In genomic region chr7:103815085-103815484, GRCm38 (mm10) we compare ENCODE assay signal across 31 mouse cellular contexts. TPM values are rescaled to one million over a fixed set of nuclear protein-coding genes. Genes with fewer than 3 reads are reported as not detected.
A peak's percentile ranks its signal among the peaks of the same experiment; 100 is the strongest.
DNase-seq lines count a peak whose midpoint lies in the region; ATAC-seq and TF ChIP-seq lines count a peak whose summit lies in the region.
"Not testable (repeated sequence)": the region's sequence is repeated elsewhere in the genome, so short reads cannot be mapped to it uniquely, and the experiment has no call there.
"Had no signal": no experiment of that assay in that cellular context is flagged by ENCODE, and none has a peak within 500 bp of the region (broad histone marks: within the 10 kb centered on the region; RNA-seq: fewer than 3 reads in every experiment).

No protein-coding gene starts in this region.

- H3K36me3 ChIP-seq in MEL (ENCODE audit: control insufficient read depth in 1 of 2, insufficient read depth in 2 of 2, low read length in 2 of 2): peaks cover 0 to 15% of the 10 kb centered on the region in 2 experiments; a peak in 2 of 4 replicates
- not testable (repeated sequence) for H3K36me3 ChIP-seq in liver, embryonic 13.5 days; liver, embryonic 16.5 days (ENCODE audit: control insufficient read depth, insufficient read depth)

- H3K4me2 ChIP-seq in liver, embryonic 13.5 days: peak overlapping the region; percentile 69
- peak overlapping the region; percentile 57 for H3K4me2 ChIP-seq in liver, embryonic 16.5 days (ENCODE audit: low read depth, low read length)

- 57% methylated on average over 1 of the region's 2 CpGs for WGBS in liver, embryonic 13.5 days (ENCODE audit: insufficient replicate concordance)
- WGBS in liver, embryonic 16.5 days (ENCODE audit: insufficient replicate concordance): 90% methylated on average over 1 of the region's 2 CpGs

- DNase-seq in MEL (ENCODE audit: low read depth, low spot score): peak; percentile 62
- DNase-seq in c-Kit-positive CD71-positive TER-119-positive erythroid progenitor cells, embryonic 14.5 days (ENCODE audit: low spot score): peak; percentile 42
- not testable (repeated sequence) for DNase-seq in liver, embryonic 13.5 days

- not testable (repeated sequence) for H3K27me3 ChIP-seq in MEL (ENCODE audit: control insufficient read depth in 1 of 2, insufficient read depth in 2 of 2, low read length in 2 of 2); liver, embryonic 13.5 days; liver, embryonic 16.5 days (ENCODE audit: control insufficient read depth, insufficient read depth, low read depth, low read length)

- ATAC-seq in frontal cortex, adult (ENCODE audit: low TSS enrichment): peak; percentile 65; the same call in 1 of the 2 replicates
- ATAC-seq in liver, embryonic 13.5 days (ENCODE audit: low read depth); liver, embryonic 16.5 days (ENCODE audit: low read depth): not testable (repeated sequence)

- TF ChIP-seq CTCF in MEL (IDR thresholded peaks at IDR 0.05 in 2 of 3, conservative IDR thresholded peaks at IDR 0.05 in 1 of 3; ENCODE audit: control insufficient read depth in 1 of 3, insufficient read depth in 1 of 3, low read depth in 2 of 3, low read length in 3 of 3, poor library complexity in 1 of 3, severe bottlenecking in 1 of 3): not testable (repeated sequence)

- not testable (repeated sequence) for H3K9me3 ChIP-seq in MEL (replicated peaks; ENCODE audit: insufficient read depth, low read length); liver, embryonic 13.5 days (replicated peaks); liver, embryonic 16.5 days (replicated peaks; ENCODE audit: control insufficient read depth, low read length)

- peaks cover 13 to 20% of the 10 kb centered on the region in 2 experiments for H3K4me1 ChIP-seq in MEL (ENCODE audit: control insufficient read depth in 1 of 2, insufficient read depth in 2 of 2, low read length in 2 of 2)
- H3K4me1 ChIP-seq in liver, embryonic 13.5 days (replicated peaks): peaks cover 13% of the 10 kb centered on the region
- not testable (repeated sequence) for H3K4me1 ChIP-seq in liver, embryonic 16.5 days (ENCODE audit: control insufficient read depth, low read depth, low read length)

- peak in 1 of 2 experiments; percentile 2; a peak in 1 of 4 replicates for TF ChIP-seq EP300 in MEL (IDR thresholded peaks at IDR 0.05; ENCODE audit: low read depth in 1 of 2, low read length in 2 of 2)

- TF ChIP-seq RAD21 in MEL (IDR thresholded peaks at IDR 0.05; ENCODE audit: low read depth, low read length): not testable (repeated sequence)

- H3K79me2 ChIP-seq in MEL (ENCODE audit: control insufficient read depth, insufficient read depth, low read length, poor library complexity): not testable (repeated sequence)

- TF ChIP-seq POLR2A in MEL (IDR thresholded peaks at IDR 0.05; ENCODE audit: control insufficient read depth in 1 of 2, insufficient read depth in 1 of 2, low read depth in 1 of 2, low read length in 2 of 2, poor library complexity in 1 of 2): not testable (repeated sequence)

- not testable (repeated sequence) for H3K4me3 ChIP-seq in MEL (ENCODE audit: control insufficient read depth in 1 of 2, insufficient read depth in 1 of 2, low read depth in 2 of 2, low read length in 2 of 2)
- H3K4me3 ChIP-seq in liver, embryonic 13.5 days (replicated peaks): peak overlapping the region; percentile 45
- peak overlapping the region; percentile 51 for H3K4me3 ChIP-seq in liver, embryonic 16.5 days (ENCODE audit: low read depth, low read length)

- H3K27ac ChIP-seq in MEL (ENCODE audit: control insufficient read depth, low read depth, low read length): peak overlapping the region; percentile 53
- peak overlapping the region; percentile 97 for H3K27ac ChIP-seq in liver, embryonic 13.5 days
- H3K27ac ChIP-seq in liver, embryonic 16.5 days (ENCODE audit: low read length): peak overlapping the region; percentile 96

- peak overlapping the region; percentile 29 for H3K9ac ChIP-seq in MEL (ENCODE audit: control insufficient read depth, low read depth, low read length, poor library complexity, severe bottlenecking)
- H3K9ac ChIP-seq in liver, embryonic 13.5 days: peak overlapping the region; percentile 71
- H3K9ac ChIP-seq in liver, embryonic 16.5 days (ENCODE audit: low read depth, low read length): peak overlapping the region; percentile 68

TF ChIP-seq in MEL, 35 proteins besides CTCF, POLR2A, EP300 and RAD21:
- TF ChIP-seq JUND (IDR thresholded peaks at IDR 0.05; ENCODE audit: low read depth, low read length): peak; percentile 89

RNA-seq across cellular contexts. Expression of gene Hbb-bt, which starts 1.3 kb away (rescaled TPM):
- 120 and 191 TPM in 2 replicates for total RNA-seq in MEL (2012; rRNA removed)
- polyA plus RNA-seq in MEL (2012; ENCODE audit: insufficient read depth in 1 of 2, insufficient read length in 2 of 2, low read depth in 1 of 2, low replicate concordance in 2 of 2, missing spikeins in 1 of 2): 100 to 1,000 TPM in 1 of 2 experiments, not detected in 1; 118 TPM
- polyA plus RNA-seq in liver, embryonic 13.5 days (2015; fragmentation: Nextera tagmentation; extraction: Ambion mirVana): 49,070 and 53,102 TPM in 2 replicates
- polyA plus RNA-seq in liver, embryonic 16.5 days (2015; fragmentation: Nextera tagmentation; extraction: Ambion mirVana): 43,947 and 47,652 TPM in 2 replicates

RNA-seq across cellular contexts. Expression of gene Hbb-bs, which starts 12.8 kb away (rescaled TPM):
- 79.0 and 138 TPM in 2 replicates for total RNA-seq in MEL (2012; rRNA removed)
- 100 to 1,000 TPM in 1 of 2 experiments, not detected in 1; 208 TPM for polyA plus RNA-seq in MEL (2012; ENCODE audit: insufficient read depth in 1 of 2, insufficient read length in 2 of 2, low read depth in 1 of 2, low replicate concordance in 2 of 2, missing spikeins in 1 of 2)
- polyA plus RNA-seq in liver, embryonic 13.5 days (2015; fragmentation: Nextera tagmentation; extraction: Ambion mirVana): 91,050 and 104,119 TPM in 2 replicates
- 113,562 and 115,549 TPM in 2 replicates for polyA plus RNA-seq in liver, embryonic 16.5 days (2015; fragmentation: Nextera tagmentation; extraction: Ambion mirVana)

RNA-seq across cellular contexts. Expression of gene Olfr67, which starts 23.5 kb away (rescaled TPM):
- not detected in 2 replicates for total RNA-seq in MEL (2012; rRNA removed)
- polyA plus RNA-seq in MEL (2012; ENCODE audit: insufficient read depth in 1 of 2, insufficient read length in 2 of 2, low read depth in 1 of 2, low replicate concordance in 2 of 2, missing spikeins in 1 of 2): not detected
- polyA plus RNA-seq in liver, embryonic 13.5 days (2015; fragmentation: Nextera tagmentation; extraction: Ambion mirVana): not detected in 2 replicates
- not detected in 2 replicates for polyA plus RNA-seq in liver, embryonic 16.5 days (2015; fragmentation: Nextera tagmentation; extraction: Ambion mirVana)
- total RNA-seq: adrenal gland, adult 2 months; adrenal gland, postnatal 14 days; adrenal gland, postnatal 4 days; common myeloid progenitor, adult 5-6 weeks; G1E; gastrocnemius, adult 2 months; gastrocnemius, postnatal 14 days; gastrocnemius, postnatal 4 days; heart, adult 8-10 months; heart, postnatal 25 days; hematopoietic stem cell, adult 5-6 weeks had no signal
- polyA plus RNA-seq: adrenal gland, adult 2 months; brain, embryonic 14.5 days; cerebellum, adult 2 months; embryonic facial prominence, embryonic 12.5 days; embryonic facial prominence, embryonic 15.5 days; forebrain, embryonic 10.5 days; forebrain, embryonic 13.5 days; forebrain, embryonic 16.5 days; frontal cortex, adult 2 months; heart, embryonic 11.5 days; heart, embryonic 14.5 days; heart, postnatal 0 days; hindbrain, embryonic 12.5 days; hindbrain, embryonic 15.5 days; intestine, embryonic 14.5 days; intestine, postnatal 0 days had no signal

RNA-seq across cellular contexts. Expression of gene Hbb-bh2, which starts 25.2 kb away (rescaled TPM):
- not detected in 2 replicates for total RNA-seq in MEL (2012; rRNA removed)
- not detected for polyA plus RNA-seq in MEL (2012; ENCODE audit: insufficient read depth in 1 of 2, insufficient read length in 2 of 2, low read depth in 1 of 2, low replicate concordance in 2 of 2, missing spikeins in 1 of 2)
- polyA plus RNA-seq in liver, embryonic 13.5 days (2015; fragmentation: Nextera tagmentation; extraction: Ambion mirVana): 0.32 and 0.36 TPM in 2 replicates
- 0.22 TPM in 1 of 2 replicates, not detected in the other for polyA plus RNA-seq in liver, embryonic 16.5 days (2015; fragmentation: Nextera tagmentation; extraction: Ambion mirVana)
- total RNA-seq: adrenal gland, adult 2 months; adrenal gland, postnatal 14 days; adrenal gland, postnatal 4 days; common myeloid progenitor, adult 5-6 weeks; G1E; gastrocnemius, adult 2 months; gastrocnemius, postnatal 14 days; gastrocnemius, postnatal 4 days; heart, adult 8-10 months; heart, postnatal 25 days; hematopoietic stem cell, adult 5-6 weeks had no signal
- polyA plus RNA-seq: adrenal gland, adult 2 months; brain, embryonic 14.5 days; cerebellum, adult 2 months; embryonic facial prominence, embryonic 15.5 days; forebrain, embryonic 13.5 days; forebrain, embryonic 16.5 days; frontal cortex, adult 2 months; G1E; heart, embryonic 14.5 days; heart, postnatal 0 days; hindbrain, embryonic 12.5 days; hindbrain, embryonic 15.5 days; intestine, embryonic 14.5 days; intestine, postnatal 0 days had no signal

RNA-seq across cellular contexts. Expression of gene Hbb-bh1, which starts 27.9 kb away (rescaled TPM):
- total RNA-seq in MEL (2012; rRNA removed): not detected in 2 replicates
- under 1 TPM in 1 of 2 experiments, not detected in 1; 0.15 TPM for polyA plus RNA-seq in MEL (2012; ENCODE audit: insufficient read depth in 1 of 2, insufficient read length in 2 of 2, low read depth in 1 of 2, low replicate concordance in 2 of 2, missing spikeins in 1 of 2)
- 367 and 436 TPM in 2 replicates for polyA plus RNA-seq in liver, embryonic 13.5 days (2015; fragmentation: Nextera tagmentation; extraction: Ambion mirVana)
- polyA plus RNA-seq in liver, embryonic 16.5 days (2015; fragmentation: Nextera tagmentation; extraction: Ambion mirVana): 24.9 and 31.8 TPM in 2 replicates
- total RNA-seq: adrenal gland, adult 2 months; adrenal gland, postnatal 14 days; adrenal gland, postnatal 4 days; common myeloid progenitor, adult 5-6 weeks; gastrocnemius, adult 2 months; gastrocnemius, postnatal 14 days; gastrocnemius, postnatal 4 days; heart, adult 8-10 months; heart, postnatal 25 days; hematopoietic stem cell, adult 5-6 weeks had no signal
- polyA plus RNA-seq: adrenal gland, adult 2 months; forebrain, embryonic 16.5 days; G1E; heart, postnatal 0 days; intestine, postnatal 0 days had no signal

Comparison
In these comparisons a context has a peak if more than half of its experiments do, and no peak if none do; other contexts are left out.
1. RNA of gene Hbb-bt, which starts 1.3 kb away (polyA plus RNA-seq): 49,070 to 53,102 TPM in liver, embryonic 13.5 days and 43,947 to 47,652 TPM in liver, embryonic 16.5 days; 118 TPM in MEL; every median in the first group is over 100 times any median in the second.
2. RNA of gene Hbb-bs, which starts 12.8 kb away (polyA plus RNA-seq): 113,562 to 115,549 TPM in liver, embryonic 16.5 days and 91,050 to 104,119 TPM in liver, embryonic 13.5 days; 208 TPM in MEL; every median in the first group is over 100 times any median in the second.
3. Peak in every context shown above with its lines, with median percentiles within 50 percentile points of each other: H3K27ac ChIP-seq and H3K9ac ChIP-seq.